ENCODE assay signal across 8 mouse cellular contexts in the genomic region with DNA sequence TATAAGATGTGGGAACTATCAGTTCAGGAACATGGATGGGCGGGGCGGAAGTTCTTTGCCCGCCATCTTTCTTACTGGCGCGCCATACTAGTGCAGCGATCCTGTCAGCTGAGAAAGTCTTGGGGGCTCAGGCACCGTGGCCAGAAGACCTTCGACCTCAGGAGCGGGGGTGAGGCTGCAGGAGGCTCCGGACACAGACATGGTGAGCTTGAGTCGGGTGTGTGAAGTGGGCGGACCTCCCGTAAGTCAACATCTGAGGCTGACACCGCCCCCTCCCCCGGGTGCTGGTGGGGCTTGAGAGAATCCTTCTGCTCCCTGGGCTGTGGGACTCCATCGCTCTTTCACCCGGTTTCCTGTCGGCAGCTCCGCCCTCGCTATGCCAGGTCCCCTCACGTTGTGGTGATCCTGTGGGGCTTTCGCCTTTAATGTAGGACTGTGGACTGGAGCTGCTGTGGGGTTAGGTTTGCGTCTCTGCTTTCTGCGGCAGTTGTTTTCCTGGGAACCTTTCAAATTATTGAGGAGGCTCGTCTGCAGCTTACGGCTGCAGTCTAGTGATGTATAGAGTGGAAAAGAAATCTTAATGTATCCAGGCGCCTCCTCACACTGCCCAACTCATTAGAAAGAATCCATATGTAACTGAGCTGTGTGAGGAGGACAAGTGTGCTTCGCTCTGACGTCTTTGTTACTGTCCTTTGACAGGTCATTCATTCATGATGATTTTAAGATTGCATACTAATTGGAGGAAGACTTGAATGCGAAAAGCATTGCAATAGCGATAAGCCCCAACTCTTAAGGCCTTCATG. TPM values are rescaled to one million over a fixed set of nuclear protein-coding genes. Genes with fewer than 3 reads are reported as not detected.
A peak's percentile ranks its signal among the peaks of the same experiment; 100 is the strongest.
DNase-seq lines count a peak whose midpoint lies in the region; ATAC-seq and TF ChIP-seq lines count a peak whose summit lies in the region.

No protein-coding gene starts in this region.

- no peaks in the 10 kb centered on the region for H3K36me3 ChIP-seq in erythroblast, embryonic 14.5 days (ENCODE audit: control insufficient read depth)
- no peaks in the 10 kb centered on the region for H3K36me3 ChIP-seq in heart, embryonic 11.5 days (ENCODE audit: control insufficient read depth, insufficient read depth, low read length)
- H3K36me3 ChIP-seq in kidney, embryonic 15.5 days = no peaks in the 10 kb centered on the region
- no peaks in the 10 kb centered on the region for H3K36me3 ChIP-seq in limb, embryonic 15.5 days
- H3K36me3 ChIP-seq in midbrain, postnatal 0 days (ENCODE audit: insufficient read depth, low read length) = no peaks in the 10 kb centered on the region

- H3K27ac ChIP-seq in heart, embryonic 11.5 days (ENCODE audit: low read depth, low read length) = peak overlapping the region; percentile 86
- peak overlapping the region; percentile 92 for H3K27ac ChIP-seq in kidney, embryonic 15.5 days
- peak overlapping the region; percentile 87 for H3K27ac ChIP-seq in limb, embryonic 15.5 days
- H3K27ac ChIP-seq in midbrain, postnatal 0 days (ENCODE audit: low read depth, low read length) = peak overlapping the region; percentile 91

- peak overlapping the region; percentile 89 for H3K9ac ChIP-seq in heart, embryonic 11.5 days (ENCODE audit: low read depth, low read length)
- H3K9ac ChIP-seq in kidney, embryonic 15.5 days = peak overlapping the region; percentile 44
- H3K9ac ChIP-seq in limb, embryonic 15.5 days = peak overlapping the region; percentile 46
- H3K9ac ChIP-seq in midbrain, postnatal 0 days (replicated peaks; ENCODE audit: low read length, poor library complexity, severe bottlenecking) = peak overlapping the region; percentile 85

- no peaks in the 10 kb centered on the region for H3K9me3 ChIP-seq in erythroblast, embryonic 14.5 days (ENCODE audit: control insufficient read depth, low read length)
- H3K9me3 ChIP-seq in heart, embryonic 11.5 days (replicated peaks; ENCODE audit: control insufficient read depth, low read length) = no peaks in the 10 kb centered on the region
- H3K9me3 ChIP-seq in kidney, embryonic 15.5 days (replicated peaks) = no peaks in the 10 kb centered on the region
- H3K9me3 ChIP-seq in limb, embryonic 15.5 days = no peaks in the 10 kb centered on the region
- no peaks in the 10 kb centered on the region for H3K9me3 ChIP-seq in midbrain, postnatal 0 days (ENCODE audit: low read length)

- no peaks in the 10 kb centered on the region for H3K27me3 ChIP-seq in erythroblast, embryonic 14.5 days (ENCODE audit: control insufficient read depth)
- no peaks in the 10 kb centered on the region for H3K27me3 ChIP-seq in heart, embryonic 11.5 days (ENCODE audit: control insufficient read depth, insufficient read depth, low read length)
- no peaks in the 10 kb centered on the region for H3K27me3 ChIP-seq in kidney, embryonic 15.5 days
- no peaks in the 10 kb centered on the region for H3K27me3 ChIP-seq in limb, embryonic 15.5 days
- H3K27me3 ChIP-seq in midbrain, postnatal 0 days (ENCODE audit: insufficient read depth, low read length) = no peaks in the 10 kb centered on the region

- no peak for TF ChIP-seq CTCF in midbrain, postnatal 0 days (IDR thresholded peaks at IDR 0.05)

- peak; percentile 64 for ATAC-seq in heart, embryonic 11.5 days (replicated peaks; ENCODE audit: insufficient number of reproducible peaks, low FRiP score, low TSS enrichment)
- ATAC-seq in kidney, embryonic 15.5 days (replicated peaks; ENCODE audit: low FRiP score) = peak; percentile 87
- peak; percentile 40; the same call in 1 of the 2 replicates for ATAC-seq in limb, embryonic 15.5 days (ENCODE audit: insufficient number of reproducible peaks, low FRiP score, low TSS enrichment, low read depth)
- ATAC-seq in midbrain, postnatal 0 days (ENCODE audit: low FRiP score) = peak; percentile 77

- H3K4me2 ChIP-seq in heart, embryonic 11.5 days = peak overlapping the region; percentile 81
- peak overlapping the region; percentile 58 for H3K4me2 ChIP-seq in kidney, embryonic 15.5 days
- peak overlapping the region; percentile 58 for H3K4me2 ChIP-seq in limb, embryonic 15.5 days
- peak overlapping the region; percentile 49 for H3K4me2 ChIP-seq in midbrain, postnatal 0 days (ENCODE audit: low read depth, low read length, poor library complexity, severe bottlenecking)

- peaks cover 27% of the 10 kb centered on the region for H3K4me1 ChIP-seq in erythroblast, embryonic 14.5 days (ENCODE audit: control insufficient read depth)
- peaks cover 6% of the 10 kb centered on the region for H3K4me1 ChIP-seq in heart, embryonic 11.5 days (ENCODE audit: control insufficient read depth, insufficient read depth, low read length)
- peaks cover 23% of the 10 kb centered on the region; the same call in 1 of the 2 replicates for H3K4me1 ChIP-seq in kidney, embryonic 15.5 days
- peaks cover 7% of the 10 kb centered on the region for H3K4me1 ChIP-seq in limb, embryonic 15.5 days
- H3K4me1 ChIP-seq in midbrain, postnatal 0 days (ENCODE audit: insufficient read depth, low read length) = peaks cover 4% of the 10 kb centered on the region; the same call in 1 of the 2 replicates

- DNase-seq in CD4-positive, CD25-positive, alpha-beta regulatory T cell, adult 2 months (ENCODE audit: low read depth, low spot score) = peak; percentile 75
- peak; percentile 60 for DNase-seq in brain, embryonic 18.5 days (ENCODE audit: low read depth, low spot score)
- DNase-seq in midbrain, postnatal 0 days (ENCODE audit: low spot score) = peak; percentile 88
- peak; percentile 13 to 47 for DNase-seq in spleen, postnatal 14 days (ENCODE audit: low spot score in 2 of 2)

- H3K4me3 ChIP-seq in erythroblast, embryonic 14.5 days (replicated peaks) = peak overlapping the region; percentile 74
- peak overlapping the region; percentile 73 for H3K4me3 ChIP-seq in heart, embryonic 11.5 days (ENCODE audit: low read depth, low read length)
- H3K4me3 ChIP-seq in kidney, embryonic 15.5 days (replicated peaks) = peak overlapping the region; percentile 59
- peak overlapping the region; percentile 69 for H3K4me3 ChIP-seq in limb, embryonic 15.5 days
- H3K4me3 ChIP-seq in midbrain, postnatal 0 days (ENCODE audit: low read depth, low read length) = peak overlapping the region; percentile 71

- 3% methylated on average over 30 of the region's 31 CpGs for WGBS in heart, embryonic 11.5 days (ENCODE audit: insufficient replicate concordance)
- WGBS in kidney, embryonic 15.5 days = 2% methylated on average over 31 of the region's 31 CpGs
- WGBS in limb, embryonic 15.5 days = 2% methylated on average over 31 of the region's 31 CpGs
- under 1% methylated on average over 31 of the region's 31 CpGs for WGBS in midbrain, postnatal 0 days

RNA-seq across cellular contexts. Expression of gene Zfp563, which starts 3.5 kb away (rescaled TPM):
- not detected in 2 replicates for polyA plus RNA-seq in erythroblast, embryonic 14.5 days (2012)
- polyA plus RNA-seq in heart, embryonic 11.5 days (2014; fragmentation: Nextera tagmentation; extraction: Ambion mirVana) = 5.8 and 6.6 TPM in 2 replicates
- 6.4 and 8.2 TPM in 2 replicates for polyA plus RNA-seq in kidney, embryonic 15.5 days (2015; fragmentation: Nextera tagmentation; extraction: Ambion mirVana)
- 9.8 and 10.0 TPM in 2 replicates for polyA plus RNA-seq in limb, embryonic 15.5 days (2015; fragmentation: Nextera tagmentation; extraction: Ambion mirVana)
- total RNA-seq in midbrain, postnatal 0 days (2014; rRNA removed) = 21.9 and 26.0 TPM in 2 replicates
- polyA plus RNA-seq in midbrain, postnatal 0 days (2015; fragmentation: Nextera tagmentation; extraction: Ambion mirVana) = 11.7 and 13.1 TPM in 2 replicates

RNA-seq across cellular contexts. Expression of gene 4921501E09Rik, which starts 24.7 kb away (rescaled TPM):
- polyA plus RNA-seq in erythroblast, embryonic 14.5 days (2012) = not detected in 2 replicates
- not detected in 2 replicates for polyA plus RNA-seq in heart, embryonic 11.5 days (2014; fragmentation: Nextera tagmentation; extraction: Ambion mirVana)
- not detected in 2 replicates for polyA plus RNA-seq in kidney, embryonic 15.5 days (2015; fragmentation: Nextera tagmentation; extraction: Ambion mirVana)
- polyA plus RNA-seq in limb, embryonic 15.5 days (2015; fragmentation: Nextera tagmentation; extraction: Ambion mirVana) = not detected in 2 replicates
- total RNA-seq in midbrain, postnatal 0 days (2014; rRNA removed) = not detected in 2 replicates
- polyA plus RNA-seq in midbrain, postnatal 0 days (2015; fragmentation: Nextera tagmentation; extraction: Ambion mirVana) = not detected in 2 replicates

RNA-seq across cellular contexts. Expression of gene Morc2b, which starts 46.9 kb away (rescaled TPM):
- not detected in 2 replicates for polyA plus RNA-seq in erythroblast, embryonic 14.5 days (2012)
- not detected in 2 replicates for polyA plus RNA-seq in heart, embryonic 11.5 days (2014; fragmentation: Nextera tagmentation; extraction: Ambion mirVana)
- not detected in 2 replicates for polyA plus RNA-seq in kidney, embryonic 15.5 days (2015; fragmentation: Nextera tagmentation; extraction: Ambion mirVana)
- 0.14 and 0.16 TPM in 2 replicates for polyA plus RNA-seq in limb, embryonic 15.5 days (2015; fragmentation: Nextera tagmentation; extraction: Ambion mirVana)
- 0.09 and 0.11 TPM in 2 replicates for total RNA-seq in midbrain, postnatal 0 days (2014; rRNA removed)
- polyA plus RNA-seq in midbrain, postnatal 0 days (2015; fragmentation: Nextera tagmentation; extraction: Ambion mirVana) = 0.15 and 0.27 TPM in 2 replicates

RNA-seq across cellular contexts. Expression of gene Zfp763, which starts 59.4 kb away (rescaled TPM):
- not detected in 2 replicates for polyA plus RNA-seq in erythroblast, embryonic 14.5 days (2012)
- 7.4 and 8.4 TPM in 2 replicates for polyA plus RNA-seq in heart, embryonic 11.5 days (2014; fragmentation: Nextera tagmentation; extraction: Ambion mirVana)
- polyA plus RNA-seq in kidney, embryonic 15.5 days (2015; fragmentation: Nextera tagmentation; extraction: Ambion mirVana) = 13.9 and 14.9 TPM in 2 replicates
- 13.1 and 13.8 TPM in 2 replicates for polyA plus RNA-seq in limb, embryonic 15.5 days (2015; fragmentation: Nextera tagmentation; extraction: Ambion mirVana)
- 10.8 and 20.8 TPM in 2 replicates for total RNA-seq in midbrain, postnatal 0 days (2014; rRNA removed)
- 18.2 and 19.7 TPM in 2 replicates for polyA plus RNA-seq in midbrain, postnatal 0 days (2015; fragmentation: Nextera tagmentation; extraction: Ambion mirVana)

Comparison
In these comparisons a context has a peak if more than half of its experiments do, and no peak if none do; other contexts are left out.
1. Peak in every context shown above with its lines: DNase-seq, ATAC-seq, H3K4me3 ChIP-seq and H3K27ac ChIP-seq.
2. DNase-seq: peak in every context shown above with its lines; median percentile 88 in midbrain, postnatal 0 days; 75 in CD4-positive, CD25-positive, alpha-beta regulatory T cell, adult 2 months; 60 in brain, embryonic 18.5 days; 30 in spleen, postnatal 14 days.